Mouse (Mus musculus): ENCODE data around the gene Lsg1.

- TF ChIP-seq EP300 (optimal IDR thresholded peaks at IDR 0.05) (no peak), CTCF (IDR thresholded peaks at IDR 0.05; ENCODE audit: low read depth) (no peak)
These were observed 41.0 kb upstream of the Lsg1 start for GRCm38 (mm10) chr16:30628401-30628800.

All from stomach, postnatal 0 days (tissue).